Mouse (Mus musculus) heart, adult 2 months (tissue): ENCODE results near the gene Prm1. TPM values are rescaled to one million over a fixed set of nuclear protein-coding genes. Genes with fewer than 3 reads are reported as not detected.

Experiments used
- DNase-seq, 2 experiments: peaks; one replicate each; pipeline ENCODE4 v3.0.0; 2021
- H3K27ac ChIP-seq: fragments of 200-600 bp; 2 replicates; pipeline ENCODE4 v1.8.1; 2022
- H3K27me3 ChIP-seq: fragments of 200-500 bp; 2 replicates; pipeline ENCODE4 v1.6.1; 2012; ENCODE audit warnings: mild to moderate bottlenecking, low read length, inconsistent platforms, mixed read lengths; ENCODE audit not compliant: control insufficient read depth, insufficient read depth
- H3K36me3 ChIP-seq: fragments of 200-500 bp; 2 replicates; pipeline ENCODE4 v1.6.1; 2012; ENCODE audit warnings: low read length, inconsistent platforms; ENCODE audit not compliant: control insufficient read depth, insufficient read depth
- H3K4me1 ChIP-seq: fragments of 200-500 bp; 2 replicates; pipeline ENCODE4 v1.6.1; 2011; ENCODE audit warnings: low read length; ENCODE audit not compliant: control insufficient read depth, insufficient read depth
- H3K4me3 ChIP-seq: fragments of 200-600 bp; 2 replicates; pipeline ENCODE4 v1.8.1; 2022
- H3K79me2 ChIP-seq: fragments of 200-500 bp; replicated peaks from 2 replicates; pipeline ENCODE4 v1.6.1; 2012; ENCODE audit warnings: mild to moderate bottlenecking, inconsistent platforms, low read length, moderate library complexity, mixed read lengths; ENCODE audit not compliant: control insufficient read depth, insufficient read depth
- H3K9ac ChIP-seq: fragments of 200-500 bp; 2 replicates; pipeline ENCODE4 v1.6.1; 2012; ENCODE audit warnings: low read depth, mild to moderate bottlenecking, control low read depth, inconsistent platforms, low read length, mixed read lengths
- CTCF ChIP-seq: fragments of 200-600 bp; IDR thresholded peaks from 2 replicates; pipeline ENCODE4 v1.8.1; 2022; ENCODE audit warnings: antibody characterized with exemption, mild to moderate bottlenecking, moderate library complexity
- EP300 ChIP-seq: fragments of 200-500 bp; IDR thresholded peaks from 2 replicates; pipeline ENCODE4 v1.6.1; 2011; ENCODE audit warnings: low read depth, low read length, control low read depth; ENCODE audit not compliant: insufficient read depth
- POLR2A ChIP-seq: fragments of 200-500 bp; IDR thresholded peaks from 2 replicates; pipeline ENCODE4 v1.6.1; 2011; ENCODE audit warnings: mild to moderate bottlenecking, low read depth, low read length, control low read depth; ENCODE audit not compliant: insufficient read depth
- WGBS: fragments of 180-500 bp; shearing (Covaris S2); methylation state at CpG from one replicate; pipeline ENCODE4 v1.1.7; 2018; 5-methylcytosine and 5-hydroxymethylcytosine counted together
- intact Hi-C: fragments of 180-260 bp; cut with DNase I; formaldehyde crosslinking; loops from one replicate; pipeline ENCODE4 v1.15.1; 2025
- polyA plus RNA-seq: library from polyadenylated mRNA; depleted of rRNA; stranded (reverse); fragments of >200 nt; gene quantifications from 2 replicates; pipeline ENCODE4 v1.2.3, GENCODE M21; 2012
- total RNA-seq, 2 experiments: library from RNA; stranded (reverse); gene quantifications; 2 replicates each; pipeline ENCODE4 v1.2.3; 2021

Prm1 gene
- total and polyA plus RNA-seq, 3 experiments: 4.7 TPM; not detected in 2

DNA sequence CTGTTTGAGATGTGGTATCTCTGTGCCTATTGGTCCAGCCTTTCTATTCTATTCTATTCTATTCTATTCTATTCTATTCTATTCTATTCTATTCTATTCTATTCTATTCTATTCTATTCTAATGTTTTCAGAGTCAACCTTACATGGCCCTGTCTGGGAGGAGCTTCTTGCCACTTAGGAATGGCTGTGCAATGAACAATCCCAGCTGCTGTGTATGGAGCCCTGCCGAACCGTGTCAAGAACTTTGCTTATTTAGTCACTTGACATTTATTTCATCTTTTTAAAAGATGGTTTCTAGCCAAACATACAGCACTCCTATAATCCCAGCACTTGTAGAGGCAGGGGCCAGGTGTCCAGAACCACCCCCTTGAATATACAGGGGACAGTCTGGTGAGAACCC, 41.3 kb downstream of the Prm1 start:
- WGBS: 45% methylated on average over 2 of the region's 2 CpGs
- H3K36me3 ChIP-seq: no peaks in the 10 kb centered on the region
- TF ChIP-seq EP300: no peak
- TF ChIP-seq CTCF: no peak
- TF ChIP-seq POLR2A: no peak
- intact Hi-C loops: no loop called here
- DNase-seq: peak in 1 of 2 experiments; percentile 28
- H3K27me3 ChIP-seq: no peaks in the 10 kb centered on the region
- H3K9ac ChIP-seq: no peak overlapping the region
- no peak overlapping the region; the same call in 1 of the 2 replicates for H3K27ac ChIP-seq
- no peaks in the 10 kb centered on the region for H3K79me2 ChIP-seq
- H3K4me3 ChIP-seq: no peak overlapping the region
- H3K4me1 ChIP-seq: peaks cover 6% of the 10 kb centered on the region

DNA sequence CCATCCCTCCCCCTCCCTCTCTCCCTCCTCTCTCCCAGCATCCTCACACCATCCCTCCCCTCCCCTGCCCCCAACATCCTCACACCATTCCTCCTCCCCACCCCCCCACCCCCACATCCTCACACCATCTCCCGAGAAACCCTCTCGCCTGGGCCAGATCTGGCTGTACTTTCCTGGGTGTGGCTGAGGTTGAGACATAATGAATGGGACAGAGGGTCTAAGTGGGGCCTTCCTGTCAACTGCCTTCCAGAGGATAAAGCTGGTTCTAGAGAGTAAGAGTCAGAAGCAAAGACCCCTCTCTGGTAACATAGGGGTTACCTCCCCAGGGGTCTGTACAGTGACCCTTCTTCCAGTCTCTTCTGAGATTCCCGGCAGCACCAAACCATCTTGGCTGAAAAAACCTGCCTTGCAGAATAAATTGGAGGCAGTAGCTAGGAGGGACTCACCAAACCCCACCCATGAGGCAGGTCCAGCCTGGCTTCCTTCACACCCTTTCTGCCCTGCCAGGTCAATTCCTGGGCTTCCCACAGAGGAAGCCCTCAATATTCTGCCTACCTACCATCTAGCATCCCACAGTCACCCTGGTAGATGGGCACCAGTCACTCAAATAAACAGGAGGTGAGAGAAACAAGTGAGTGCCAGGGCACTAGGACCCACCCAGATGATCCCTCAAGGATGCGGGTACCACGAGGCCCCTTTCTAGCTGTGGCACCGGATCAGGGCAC, 41.9 kb downstream of the Prm1 start:
- Histone ChIP-seq H3K79me2 (no peaks in the 10 kb centered on the region), H3K4me1 (peaks cover 6% of the 10 kb centered on the region), H3K9ac (no peak overlapping the region), H3K4me3 (no peak overlapping the region), H3K36me3 (no peaks in the 10 kb centered on the region), H3K27ac (peak overlapping the region; percentile 3), H3K27me3 (no peaks in the 10 kb centered on the region)
- intact Hi-C loops: no loop called here
- WGBS: 59% methylated on average over 6 of the region's 6 CpGs
- no peak for DNase-seq
- TF ChIP-seq POLR2A (no peak), EP300 (no peak)

DNA sequence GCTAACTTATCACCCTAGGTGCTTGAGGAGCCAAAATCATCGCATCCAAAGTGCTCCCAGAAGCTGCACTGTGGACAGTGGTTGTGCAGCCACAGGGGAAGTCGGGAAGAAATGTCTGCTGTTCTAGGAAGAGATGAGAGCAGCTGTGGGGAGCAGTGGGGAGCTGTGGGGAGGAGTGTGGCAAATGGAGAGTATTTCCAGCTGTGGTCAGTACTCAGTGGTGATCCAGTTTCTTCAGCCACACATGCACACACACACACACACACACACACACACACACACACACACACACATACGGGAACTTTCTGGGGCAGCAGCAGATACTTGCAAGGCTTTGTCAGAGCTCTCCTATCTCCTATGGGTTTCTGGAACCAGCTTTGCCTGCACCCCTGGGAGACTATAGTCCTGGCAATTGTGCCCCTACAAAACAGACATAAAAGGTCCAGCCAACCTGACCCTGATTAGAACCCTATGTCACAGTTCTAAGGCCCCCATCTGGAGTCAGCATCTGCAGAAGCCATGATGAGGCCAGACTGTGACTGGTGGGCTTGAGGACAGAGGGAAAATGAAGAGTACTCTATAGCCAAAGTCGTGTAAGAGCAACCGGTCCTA, 43.0 kb downstream of the Prm1 start:
- peak in 1 of 2 experiments; percentile 30 for DNase-seq
- H3K79me2 ChIP-seq: no peaks in the 10 kb centered on the region
- TF ChIP-seq POLR2A: no peak
- no peak for TF ChIP-seq CTCF
- TF ChIP-seq EP300: no peak
- H3K4me3 ChIP-seq: no peak overlapping the region
- no peak overlapping the region for H3K9ac ChIP-seq
- H3K27ac ChIP-seq: no peak overlapping the region
- 75% methylated on average over 5 of the region's 5 CpGs for WGBS
- no peaks in the 10 kb centered on the region for H3K36me3 ChIP-seq
- no peaks in the 10 kb centered on the region for H3K27me3 ChIP-seq
- intact Hi-C loops: no loop called here
- H3K4me1 ChIP-seq: peaks cover 6% of the 10 kb centered on the region

DNA sequence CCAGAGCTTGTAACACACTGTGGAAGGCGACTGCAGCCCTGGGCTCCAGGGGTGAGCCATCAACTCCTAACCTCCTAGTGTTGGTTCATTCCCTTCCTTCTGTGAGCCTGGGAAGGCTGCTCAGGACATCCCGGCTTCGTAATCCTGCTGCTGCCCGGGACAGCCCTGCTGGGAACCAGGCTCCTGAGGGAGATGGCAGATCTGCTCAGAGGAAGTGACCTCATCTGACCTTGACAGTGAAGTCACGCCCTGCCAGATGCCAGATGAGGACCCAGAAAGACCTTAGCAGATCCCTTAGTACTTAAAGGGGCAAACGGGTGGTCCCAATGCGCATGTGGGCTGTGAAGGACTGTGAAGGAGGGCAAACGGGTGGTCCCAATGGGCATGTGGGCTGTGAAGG, 44.5 kb downstream of the Prm1 start:
- Histone ChIP-seq H3K4me3 (no peak overlapping the region), H3K79me2 (no peaks in the 10 kb centered on the region), H3K27me3 (no peaks in the 10 kb centered on the region), H3K9ac (no peak overlapping the region), H3K27ac (no peak overlapping the region), H3K4me1 (peaks cover 6% of the 10 kb centered on the region), H3K36me3 (no peaks in the 10 kb centered on the region)
- TF ChIP-seq EP300: no peak
- no peak for TF ChIP-seq POLR2A
- no peak for TF ChIP-seq CTCF
- DNase-seq: peak in 1 of 2 experiments; percentile 44
- WGBS: 53% methylated on average over 8 of the region's 8 CpGs
- intact Hi-C loops: no loop called here

DNA sequence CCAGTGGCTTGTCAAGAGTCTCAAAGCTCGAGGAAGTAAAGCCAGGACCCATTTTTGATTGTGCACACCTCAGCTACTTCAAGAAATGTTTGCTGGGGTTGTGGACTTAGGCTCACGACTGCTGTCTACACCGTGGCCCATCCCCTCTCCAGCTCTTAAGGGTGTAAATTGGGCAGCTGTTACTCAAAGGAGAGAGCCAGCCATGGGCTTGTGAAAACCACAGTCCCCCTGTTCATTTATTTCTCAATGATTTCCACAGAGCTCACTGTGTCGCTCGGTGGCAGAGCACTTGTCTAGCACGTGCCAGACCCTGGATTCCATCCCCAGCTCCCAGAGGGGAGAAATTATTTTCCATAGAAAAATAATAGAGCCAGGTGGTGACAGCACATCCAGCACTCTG, 49.5 kb downstream of the Prm1 start:
- H3K79me2 ChIP-seq: no peaks in the 10 kb centered on the region
- H3K27me3 ChIP-seq: no peaks in the 10 kb centered on the region
- DNase-seq: no peak
- intact Hi-C loops: no loop called here
- WGBS: 73% methylated on average over 6 of the region's 6 CpGs
- H3K4me3 ChIP-seq: no peak overlapping the region
- TF ChIP-seq POLR2A (no peak), CTCF (no peak), EP300 (no peak)
- H3K4me1 ChIP-seq: peaks cover 2% of the 10 kb centered on the region
- H3K9ac ChIP-seq: no peak overlapping the region
- no peak overlapping the region for H3K27ac ChIP-seq
- no peaks in the 10 kb centered on the region for H3K36me3 ChIP-seq

DNA sequence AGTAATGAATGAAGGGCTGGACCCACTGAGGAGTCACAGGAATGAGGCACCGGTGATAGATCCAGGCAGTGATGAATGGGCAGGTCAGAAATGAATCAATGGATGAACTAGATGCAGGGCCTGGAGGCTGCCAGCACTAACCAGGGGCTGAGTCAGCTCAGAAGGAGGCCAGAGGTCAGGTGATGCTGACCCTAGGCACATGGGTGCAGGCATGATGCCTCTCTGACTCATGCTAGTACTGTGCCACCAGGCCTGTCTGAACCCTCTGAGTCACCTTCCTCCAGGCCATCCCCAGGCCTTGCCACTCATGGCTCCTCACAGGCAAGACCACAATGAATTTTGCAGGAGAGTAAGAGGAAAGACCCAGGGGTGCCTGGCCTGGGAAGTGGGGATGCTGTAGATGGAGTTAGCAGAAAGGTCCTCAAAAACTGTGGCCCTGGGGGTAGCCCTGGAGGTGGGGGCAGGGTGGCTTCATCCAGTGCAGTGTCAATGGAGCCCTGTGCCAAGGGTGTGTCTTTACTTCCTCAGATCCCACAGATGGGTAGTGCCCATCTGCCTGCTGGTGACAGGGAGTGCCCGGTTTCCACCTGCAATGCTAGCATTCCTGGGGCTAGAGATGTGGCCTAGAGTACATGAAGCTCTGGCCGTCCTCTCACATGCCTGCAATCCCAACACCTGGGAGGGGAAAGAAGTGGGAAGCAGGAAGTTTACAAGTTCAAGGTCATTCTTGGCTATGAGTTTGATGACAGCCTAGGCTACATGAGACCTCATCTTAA, 50.9 kb downstream of the Prm1 start:
- Histone ChIP-seq H3K36me3 (no peaks in the 10 kb centered on the region), H3K4me3 (no peak overlapping the region), H3K9ac (no peak overlapping the region), H3K27ac (no peak overlapping the region), H3K27me3 (no peaks in the 10 kb centered on the region), H3K4me1 (no peaks in the 10 kb centered on the region), H3K79me2 (no peaks in the 10 kb centered on the region)
- DNase-seq: no peak
- no peak for TF ChIP-seq POLR2A
- TF ChIP-seq CTCF: no peak
- no peak for TF ChIP-seq EP300
- WGBS: 94% methylated on average over 3 of the region's 3 CpGs
- intact Hi-C loops: no loop called here
